Mouse (Mus musculus) spleen, adult 2 months (tissue): ENCODE measurements around the gene Ubac2.

Experiments
- CTCF ChIP-seq: fragments of 200-500 bp; IDR thresholded peaks from 2 replicates; pipeline ENCODE4 v1.5.1; 2011; ENCODE audit warnings: mild to moderate bottlenecking, inconsistent platforms; ENCODE audit not compliant: insufficient read depth, insufficient read length, insufficient replicate concordance; ENCODE audit errors: extremely low read depth
- POLR2A ChIP-seq: fragments of 200-500 bp; IDR thresholded peaks from 2 replicates; pipeline ENCODE4 v1.6.1; 2011; ENCODE audit warnings: low read depth, low read length, inconsistent platforms

- TF ChIP-seq POLR2A, result no peak
- TF ChIP-seq CTCF, result no peak
Observed at GRCm38 (mm10) chr14:121912501-121912900, 34.1 kb downstream of the Ubac2 start.
